Mouse (Mus musculus) olfactory bulb, adult 2 months (tissue): ENCODE measurements around the gene Slc35b2.

ENCODE experiments used
- CTCF ChIP-seq: fragments of 200-500 bp; IDR thresholded peaks from 2 replicates; pipeline ENCODE4 v1.5.1; 2012; ENCODE audit warnings: low read depth, mild to moderate bottlenecking, low read length, moderate library complexity; ENCODE audit not compliant: insufficient read depth
- POLR2A ChIP-seq: fragments of 200-500 bp; IDR thresholded peaks from 2 replicates; pipeline ENCODE4 v1.6.1; 2012; ENCODE audit warnings: mild to moderate bottlenecking, low read depth, low read length, moderate library complexity; ENCODE audit not compliant: insufficient read depth

- TF ChIP-seq CTCF (no peak), POLR2A (no peak)
Observed at GRCm38 (mm10) chr17:45524961-45525360, 38.7 kb upstream of the Slc35b2 start.
